Mouse (Mus musculus) limb, embryonic 11.5 days (tissue): ENCODE measurements around the gene Cul9. TPM values are rescaled to one million over a fixed set of nuclear protein-coding genes. Genes with fewer than 3 reads are reported as not detected.
"Not testable (repeated sequence)": the region's sequence is repeated elsewhere in the genome, so short reads cannot be mapped to it uniquely, and the experiment has no call there.

ENCODE experiments used
- ATAC-seq: fragments of 200-750 bp; cut with Nextera tagmentation; 2 replicates; pipeline ENCODE4 v1.8.0; 2017; ENCODE audit warnings: low read depth; ENCODE audit not compliant: insufficient number of reproducible peaks, low FRiP score, low TSS enrichment
- DNase-seq: peaks from one replicate; pipeline ENCODE4 v3.0.0-alpha.2; 2015; ENCODE audit warnings: low spot score
- H3K27ac ChIP-seq: fragments of 300-500 bp; sonication (generic); replicated peaks from 2 replicates; pipeline ENCODE4 v1.5.1; 2014; ENCODE audit warnings: low read depth, mild to moderate bottlenecking, low read length
- H3K27me3 ChIP-seq: fragments of 300-500 bp; sonication (generic); 2 replicates; pipeline ENCODE4 v1.6.1; 2014; ENCODE audit warnings: mild to moderate bottlenecking, low read length, mixed read lengths; ENCODE audit not compliant: control insufficient read depth, insufficient read depth
- H3K36me3 ChIP-seq: fragments of 300-500 bp; sonication (generic); 2 replicates; pipeline ENCODE4 v1.6.1; 2014; ENCODE audit warnings: mild to moderate bottlenecking, low read length, moderate library complexity, mixed read lengths; ENCODE audit not compliant: control insufficient read depth, insufficient read depth
- H3K4me1 ChIP-seq: fragments of 300-500 bp; sonication (generic); 2 replicates; pipeline ENCODE4 v1.6.1; 2014; ENCODE audit warnings: low read length, mixed read lengths; ENCODE audit not compliant: control insufficient read depth, insufficient read depth
- H3K4me2 ChIP-seq: fragments of 300-500 bp; sonication (generic); 2 replicates; pipeline ENCODE4 v1.6.1; 2014; ENCODE audit warnings: low read depth, mild to moderate bottlenecking, moderate library complexity; ENCODE audit not compliant: severe bottlenecking
- H3K4me3 ChIP-seq: fragments of 300-500 bp; sonication (generic); 2 replicates; pipeline ENCODE4 v1.5.1; 2014; ENCODE audit warnings: low read depth, low read length
- H3K9ac ChIP-seq: fragments of 300-500 bp; sonication (generic); 2 replicates; pipeline ENCODE4 v1.6.1; 2014; ENCODE audit warnings: mild to moderate bottlenecking, low read length
- H3K9me3 ChIP-seq: fragments of 300-500 bp; sonication (generic); 2 replicates; pipeline ENCODE4 v1.6.1; 2016; ENCODE audit warnings: low read length; ENCODE audit not compliant: control insufficient read depth
- WGBS: fragments of 180-500 bp; shearing (Covaris S2); extraction: QIAGEN DNeasy Blood & Tissue Kit; methylation state at CpG from one replicate; pipeline ENCODE4 v1.1.7; 2014; 5-methylcytosine and 5-hydroxymethylcytosine counted together
- polyA plus RNA-seq: library from polyadenylated mRNA; unstranded; fragments of >200 nt; fragmentation: Nextera tagmentation; extraction: Ambion mirVana; gene quantifications from 2 replicates; pipeline ENCODE4 v1.2.1, GENCODE M21; 2014

Gene Cul9
- polyA plus RNA-seq, 1 experiment from 2014 or later: 3.9 TPM

DNA sequence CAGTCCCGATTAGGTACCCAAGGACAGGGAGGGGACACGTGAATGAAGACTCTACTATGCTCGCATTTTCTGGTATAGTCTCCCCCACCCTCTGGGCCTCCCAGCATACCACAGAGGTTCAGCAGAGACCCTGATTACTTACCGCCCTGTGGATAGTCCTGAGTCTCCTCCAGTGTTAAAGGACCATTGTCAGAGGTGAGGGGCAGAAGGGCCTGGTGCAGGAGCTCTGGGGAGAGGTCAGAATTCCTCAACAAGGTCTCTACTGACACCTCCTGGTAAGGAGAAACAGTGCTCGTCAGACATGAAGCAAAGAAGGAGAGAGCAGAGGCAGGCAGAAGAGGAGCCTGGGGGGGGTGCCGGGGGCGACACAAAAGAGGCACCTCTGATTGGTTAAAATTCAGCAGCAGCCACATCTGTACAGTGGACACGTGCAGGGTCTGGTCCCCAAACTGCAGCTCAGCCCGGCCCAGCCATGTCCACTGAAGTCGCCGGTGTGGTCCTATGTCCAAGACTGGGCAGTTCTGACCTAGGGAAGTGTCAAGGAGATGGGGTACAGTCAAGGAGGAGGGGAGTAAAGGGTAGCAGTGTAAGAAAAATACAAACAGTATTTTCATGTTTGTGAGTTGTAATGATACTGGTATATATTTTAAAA lies 35.0 kb downstream of the Cul9 start:
- H3K27ac ChIP-seq: no peak overlapping the region
- no peaks in the 10 kb centered on the region for H3K4me1 ChIP-seq
- H3K27me3 ChIP-seq: no peaks in the 10 kb centered on the region
- DNase-seq: no peak
- 48% methylated on average over 11 of the region's 11 CpGs for WGBS
- ATAC-seq: no peak; the same call in 1 of the 2 replicates
- no peaks in the 10 kb centered on the region for H3K36me3 ChIP-seq
- H3K9ac ChIP-seq: no peak overlapping the region
- H3K4me3 ChIP-seq: no peak overlapping the region
- H3K9me3 ChIP-seq: no peaks in the 10 kb centered on the region
- H3K4me2 ChIP-seq: no peak overlapping the region

GRCm38 (mm10) chr17:46505617-46506016 lies 40.6 kb downstream of the Cul9 start:
- Histone ChIP-seq H3K4me3 (no peak overlapping the region), H3K36me3 (no peaks in the 10 kb centered on the region), H3K9me3 (no peaks in the 10 kb centered on the region), H3K4me1 (no peaks in the 10 kb centered on the region), H3K27me3 (no peaks in the 10 kb centered on the region), H3K27ac (no peak overlapping the region), H3K4me2 (no peak overlapping the region), H3K9ac (no peak overlapping the region)
- DNase-seq (no peak), ATAC-seq (no peak)
- WGBS: 83% methylated on average over 3 of the region's 3 CpGs

DNA sequence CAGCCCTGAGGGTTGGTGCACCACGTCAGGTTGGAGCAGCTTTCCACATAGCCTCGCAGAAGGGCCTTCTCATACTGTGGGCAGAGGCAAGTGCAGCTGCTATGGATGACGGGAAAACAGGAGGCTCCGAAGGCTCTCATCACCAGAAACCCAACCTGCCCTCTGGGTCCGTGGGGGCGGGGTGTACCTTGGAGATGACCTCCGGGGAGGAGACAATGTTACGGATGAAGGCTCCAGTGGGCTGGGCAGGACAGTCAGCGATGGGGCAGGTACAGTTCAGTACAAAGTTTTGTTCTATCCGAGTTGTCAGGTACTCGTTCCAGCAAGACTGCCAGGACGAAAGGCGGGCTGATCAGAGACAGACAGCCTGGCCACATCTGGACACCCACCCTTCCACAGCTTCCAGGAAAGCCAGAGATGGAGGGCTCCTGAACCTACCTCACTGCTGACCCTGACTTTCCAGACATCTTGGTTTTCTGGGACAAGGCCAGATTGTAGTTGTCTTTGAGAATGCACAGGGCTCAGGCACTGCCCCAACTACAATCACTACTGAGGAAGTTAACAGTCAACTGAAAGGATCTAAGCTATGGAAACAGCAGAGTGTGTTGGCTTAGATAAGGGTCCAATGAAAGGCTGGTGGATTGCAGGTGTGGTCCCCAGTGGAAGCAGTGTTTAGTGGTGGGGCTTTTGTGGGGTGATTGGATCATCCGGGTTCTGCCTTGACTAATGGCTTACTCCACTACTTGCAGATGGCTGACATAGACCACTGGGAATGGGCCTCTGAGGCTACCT lies 42.1 kb downstream of the Cul9 start:
- no peaks in the 10 kb centered on the region for H3K9me3 ChIP-seq
- H3K27ac ChIP-seq: no peak overlapping the region
- WGBS: 81% methylated on average over 14 of the region's 14 CpGs
- H3K4me2 ChIP-seq: no peak overlapping the region
- ATAC-seq (no peak), DNase-seq (no peak)
- H3K4me3 ChIP-seq: no peak overlapping the region
- no peak overlapping the region for H3K9ac ChIP-seq
- no peaks in the 10 kb centered on the region for H3K4me1 ChIP-seq
- no peaks in the 10 kb centered on the region for H3K36me3 ChIP-seq
- no peaks in the 10 kb centered on the region for H3K27me3 ChIP-seq

DNA sequence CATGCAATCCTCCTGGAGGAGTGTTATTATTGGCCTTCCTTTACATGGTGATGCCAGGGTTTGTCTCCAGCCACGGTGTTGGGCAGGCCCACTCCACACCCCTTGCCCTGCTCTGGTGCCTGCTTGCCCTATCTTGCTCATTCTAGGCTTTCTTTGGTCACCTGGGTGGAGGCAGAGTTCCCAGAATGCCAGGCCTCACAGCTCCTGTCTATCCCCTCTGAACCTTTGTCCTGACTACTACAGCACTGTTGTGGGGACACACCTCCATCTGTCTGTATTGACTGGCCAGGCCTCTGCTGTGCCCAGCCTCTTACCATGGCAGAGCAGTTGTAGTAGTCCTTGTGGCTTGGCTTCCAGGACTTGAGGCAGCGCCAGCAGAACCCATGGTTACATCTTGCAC lies 43.4 kb downstream of the Cul9 start:
- H3K27me3 ChIP-seq: no peaks in the 10 kb centered on the region
- H3K36me3 ChIP-seq: no peaks in the 10 kb centered on the region
- no peaks in the 10 kb centered on the region for H3K9me3 ChIP-seq
- no peak overlapping the region for H3K27ac ChIP-seq
- H3K9ac ChIP-seq: no peak overlapping the region
- DNase-seq: no peak
- WGBS: 83% methylated on average over 2 of the region's 2 CpGs
- no peak overlapping the region for H3K4me3 ChIP-seq
- ATAC-seq: no peak
- no peaks in the 10 kb centered on the region for H3K4me1 ChIP-seq
- no peak overlapping the region for H3K4me2 ChIP-seq

- Histone ChIP-seq H3K4me2 (no peak overlapping the region), H3K4me3 (no peak overlapping the region), H3K27ac (no peak overlapping the region), H3K9ac (no peak overlapping the region), H3K9me3 (no peaks in the 10 kb centered on the region), H3K27me3 (no peaks in the 10 kb centered on the region), H3K4me1 (no peaks in the 10 kb centered on the region), H3K36me3 (no peaks in the 10 kb centered on the region)
- 83% methylated on average over 8 of the region's 8 CpGs for WGBS
- ATAC-seq (no peak), DNase-seq (no peak)
These were observed 48.2 kb downstream of the Cul9 start for GRCm38 (mm10) chr17:46497956-46498355.

GRCm38 (mm10) chr17:46496623-46497434 lies 49.4 kb downstream of the Cul9 start, which contains the start of gene Dnph1:
Gene Dnph1 (plus strand): TSS chr17:46496711.
- Histone ChIP-seq H3K4me2 (peak within 1 kb of the TSS; percentile 88), H3K36me3 (no peaks in the 10 kb centered on the region), H3K9ac (peak within 1 kb of the TSS; percentile 75), H3K27ac (0 out of 2 replicates have a peak within 1 kb of the TSS, but pooled peaks have one; percentile 21), H3K9me3 (no peaks in the 10 kb centered on the region), H3K4me1 (no peaks in the 10 kb centered on the region), H3K4me3 (peak within 1 kb of the TSS; percentile 61), H3K27me3 (no peaks in the 10 kb centered on the region)
- WGBS: under 1% methylated on average over 39 of the region's 44 CpGs
- DNase-seq (peak; percentile 89), ATAC-seq (peak; percentile 94)

- H3K4me1 ChIP-seq, H3K4me3 ChIP-seq, H3K36me3 ChIP-seq, H3K27me3 ChIP-seq, H3K9ac ChIP-seq, H3K9me3 ChIP-seq, H3K27ac ChIP-seq, ATAC-seq, DNase-seq, H3K4me2 ChIP-seq: not testable (repeated sequence)
These were observed 50.1 kb downstream of the Cul9 start for GRCm38 (mm10) chr17:46496081-46496480.

- H3K4me3 ChIP-seq: no peak overlapping the region
- H3K4me1 ChIP-seq: no peaks in the 10 kb centered on the region
- ATAC-seq (no peak), DNase-seq (no peak)
- no peaks in the 10 kb centered on the region for H3K27me3 ChIP-seq
- H3K36me3 ChIP-seq: no peaks in the 10 kb centered on the region
- 83% methylated on average over 5 of the region's 5 CpGs for WGBS
- no peak overlapping the region for H3K4me2 ChIP-seq
- H3K9me3 ChIP-seq: no peaks in the 10 kb centered on the region
- H3K9ac ChIP-seq: no peak overlapping the region
- H3K27ac ChIP-seq: no peak overlapping the region
These were observed 50.7 kb downstream of the Cul9 start for GRCm38 (mm10) chr17:46495486-46495885.
